Mouse (Mus musculus) T-cell, adult 2 months (primary cell): ENCODE data around the gene Mageh1.
"Not testable (repeated sequence)": the region's sequence is repeated elsewhere in the genome, so short reads cannot be mapped to it uniquely, and the experiment has no call there.

Experiments
- DNase-seq: peaks from one replicate; pipeline ENCODE4 v3.0.0; 2022; ENCODE audit warnings: low spot score

Gene Mageh1

DNA sequence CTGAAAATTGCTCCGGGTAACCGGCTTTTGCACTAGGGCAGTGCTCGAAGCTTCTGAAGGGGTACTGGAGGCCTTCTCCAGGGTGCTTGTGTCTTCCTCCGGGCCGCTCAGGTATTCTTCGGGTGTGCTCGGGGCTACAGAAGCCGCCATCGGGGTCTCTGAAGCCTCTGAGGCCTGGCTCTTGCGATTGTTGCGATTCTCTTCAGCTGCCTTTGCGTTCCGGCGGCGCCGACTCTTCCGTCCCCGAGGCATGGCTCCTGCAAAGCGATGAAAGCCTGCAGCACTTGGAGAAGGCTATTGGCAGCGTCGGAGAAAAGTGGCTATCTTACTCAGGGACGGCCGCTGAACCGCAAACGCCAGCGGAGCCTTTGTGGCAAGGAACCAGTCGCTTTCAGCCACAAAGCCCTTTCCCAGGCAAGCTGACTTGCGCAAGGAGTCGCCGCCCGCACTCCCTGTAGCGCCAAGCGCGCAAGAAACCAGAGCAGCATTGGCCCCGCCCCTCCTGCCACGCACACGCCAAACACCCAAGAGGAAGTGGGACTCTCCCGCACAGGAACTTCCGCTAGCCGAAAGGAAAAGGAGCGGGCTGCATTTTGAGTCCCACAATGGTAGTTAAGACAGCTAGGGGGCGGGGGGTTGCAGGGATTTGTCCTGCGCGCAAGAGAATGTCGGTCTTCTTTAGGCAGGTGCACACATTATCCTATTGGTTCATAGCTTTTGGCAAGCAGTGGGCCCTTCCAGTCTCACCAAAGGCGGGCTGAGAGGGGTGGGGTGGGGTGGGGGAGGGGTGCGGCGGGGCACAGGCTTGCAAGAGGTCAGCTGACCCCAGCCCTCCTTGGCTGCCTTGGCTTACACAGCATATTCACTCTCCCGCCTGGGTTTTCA lies at the start of gene Mageh1:
Mageh1 (minus strand) TSS at position 489 of the 885 bp plus-strand sequence.
- DNase-seq = peak; percentile 8

GRCm38 (mm10) chrX:153037972-153038744 lies 783 bp upstream of the Mageh1 start:
- not testable (repeated sequence) for DNase-seq

DNA sequence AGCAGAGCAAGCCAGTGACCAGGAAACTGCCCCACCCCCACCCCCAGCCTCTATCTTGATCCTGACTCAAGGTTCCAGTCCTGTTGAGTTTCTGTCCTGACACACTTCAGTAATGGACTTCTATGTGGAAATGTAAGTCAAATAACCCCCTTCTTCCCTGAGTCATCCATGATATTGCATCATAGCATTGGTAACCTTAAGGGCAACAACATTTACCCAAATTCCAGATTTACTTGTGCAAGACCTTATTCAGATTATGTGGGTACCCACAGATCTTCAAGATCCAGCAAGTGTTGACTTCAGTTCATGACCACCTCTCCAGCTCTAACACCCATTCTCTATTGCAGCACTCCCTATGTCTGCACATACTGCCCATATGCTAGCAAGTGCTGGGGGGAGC lies 5.8 kb downstream of the Mageh1 start:
- not testable (repeated sequence) for DNase-seq

GRCm38 (mm10) chrX:153025709-153026108 lies 11.7 kb downstream of the Mageh1 start:
- not testable (repeated sequence) for DNase-seq

DNA sequence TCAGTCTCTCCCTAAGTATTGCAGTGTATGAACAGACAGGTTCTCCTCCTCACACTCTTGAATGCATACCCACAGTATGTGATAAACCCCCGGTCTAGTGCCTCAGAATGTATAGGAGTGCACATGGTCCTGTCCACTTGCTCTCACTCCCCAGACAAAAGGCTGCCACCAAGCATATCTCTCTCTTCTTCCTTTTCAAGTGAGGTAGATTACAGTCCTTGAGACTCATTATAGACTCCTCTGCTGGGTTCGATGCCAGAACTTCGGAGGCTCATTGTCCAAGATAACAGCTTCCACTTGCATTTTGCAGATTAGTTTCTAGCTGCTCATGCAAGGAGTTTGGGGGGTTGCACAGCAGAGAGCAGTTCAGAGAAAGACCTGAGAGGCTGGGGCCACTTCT lies 12.1 kb downstream of the Mageh1 start:
- DNase-seq = not testable (repeated sequence)

GRCm38 (mm10) chrX:153007685-153008047 lies 29.7 kb downstream of the Mageh1 start:
- DNase-seq = no peak

GRCm38 (mm10) chrX:153007021-153007684 lies 30.2 kb downstream of the Mageh1 start:
- no peak for DNase-seq

- DNase-seq = peak; percentile 0
These were observed 31.0 kb downstream of the Mageh1 start, which contains the start of gene Usp51 for GRCm38 (mm10) chrX:153006387-153006841. Usp51 (plus strand) TSS chrX:153006469.

DNA sequence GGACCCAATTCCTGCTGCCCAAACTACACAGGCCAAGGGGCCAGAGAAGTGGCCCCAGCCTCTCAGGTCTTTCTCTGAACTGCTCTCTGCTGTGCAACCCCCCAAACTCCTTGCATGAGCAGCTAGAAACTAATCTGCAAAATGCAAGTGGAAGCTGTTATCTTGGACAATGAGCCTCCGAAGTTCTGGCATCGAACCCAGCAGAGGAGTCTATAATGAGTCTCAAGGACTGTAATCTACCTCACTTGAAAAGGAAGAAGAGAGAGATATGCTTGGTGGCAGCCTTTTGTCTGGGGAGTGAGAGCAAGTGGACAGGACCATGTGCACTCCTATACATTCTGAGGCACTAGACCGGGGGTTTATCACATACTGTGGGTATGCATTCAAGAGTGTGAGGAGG lies 41.3 kb downstream of the Mageh1 start:
- not testable (repeated sequence) for DNase-seq

DNA sequence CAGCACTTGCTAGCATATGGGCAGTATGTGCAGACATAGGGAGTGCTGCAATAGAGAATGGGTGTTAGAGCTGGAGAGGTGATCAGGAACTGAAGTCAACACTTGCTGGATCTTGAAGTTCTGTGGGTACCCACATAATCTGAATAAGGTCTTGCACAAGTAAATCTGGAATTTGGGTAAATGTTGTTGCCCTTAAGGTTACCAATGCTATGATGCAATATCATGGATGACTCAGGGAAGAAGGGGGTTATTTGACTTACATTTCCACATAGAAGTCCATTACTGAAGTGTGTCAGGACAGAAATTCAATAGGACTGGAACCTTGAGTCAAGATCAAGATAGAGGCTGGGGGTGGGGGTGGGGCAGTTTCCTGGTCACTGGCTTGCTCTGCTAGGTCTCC lies 47.5 kb downstream of the Mageh1 start:
- DNase-seq = not testable (repeated sequence)
